Mouse (Mus musculus) erythroblast, embryonic 14.5 days (primary cell): ENCODE results near the gene Max.

Source experiments
- GATA1 ChIP-seq: IDR thresholded peaks from 2 replicates; pipeline ENCODE4 v1.6.1; 2012; ENCODE audit warnings: low read length, inconsistent platforms, mixed read lengths
- TAL1 ChIP-seq: IDR thresholded peaks from 3 replicates; pipeline ENCODE4 v1.6.1; 2012; ENCODE audit warnings: low read length, inconsistent platforms, mixed read lengths

- TF ChIP-seq TAL1 (no peak; the same call in 2 of the 3 replicates), GATA1 (no peak)
Measured at GRCm38 (mm10) chr12:76896566-76896965, 65.4 kb downstream of the Max start.
